Mouse (Mus musculus): ENCODE data around the gene Hist1h1d. TPM values are rescaled to one million over a fixed set of nuclear protein-coding genes. Genes with fewer than 3 reads are reported as not detected.

Gene Hist1h1d
- polyA plus RNA-seq, 1 experiment from 2014 or later = 0.51 TPM

DNA sequence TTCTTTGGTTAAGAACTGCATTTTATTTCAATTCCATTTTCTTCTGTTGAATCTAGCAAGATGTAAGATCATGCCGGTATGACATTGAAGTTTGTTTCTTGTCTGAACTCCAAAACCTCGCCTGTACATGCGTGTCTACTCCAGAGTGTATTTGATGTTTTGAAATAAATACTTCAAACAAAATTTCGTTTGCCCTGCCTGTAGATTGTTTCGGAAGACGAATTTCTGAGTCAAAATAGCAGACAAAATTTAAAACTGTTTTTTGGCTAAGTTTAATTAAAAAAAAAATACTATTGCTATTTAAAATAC, 34.8 kb upstream of the Hist1h1d start:
- Histone ChIP-seq H3K9ac (no peak overlapping the region), H3K4me1 (peaks cover 2% of the 10 kb centered on the region; the same call in 1 of the 2 replicates), H3K36me3 (no peaks in the 10 kb centered on the region), H3K27ac (0 out of 2 replicates have a peak overlapping the region, but pooled peaks have one; percentile 88), H3K4me2 (peak overlapping the region; percentile 77), H3K27me3 (no peaks in the 10 kb centered on the region), H3K9me3 (no peaks in the 10 kb centered on the region), H3K4me3 (peak overlapping the region; percentile 51)
- no peak for ATAC-seq (ENCODE audit: insufficient number of reproducible peaks, low FRiP score, low TSS enrichment, low read depth)
- under 1% methylated on average over 6 of the region's 6 CpGs for WGBS

- peak overlapping the region; percentile 51 for H3K4me3 ChIP-seq
- H3K4me2 ChIP-seq = peak overlapping the region; percentile 56
- no peak overlapping the region for H3K9ac ChIP-seq
- peaks cover 2% of the 10 kb centered on the region; the same call in 1 of the 2 replicates for H3K4me1 ChIP-seq
- WGBS = under 1% methylated on average over 6 of the region's 6 CpGs
- ATAC-seq (ENCODE audit: insufficient number of reproducible peaks, low FRiP score, low TSS enrichment, low read depth) = 0 out of 2 replicates have a peak, but pooled peaks have one; percentile 32
- H3K36me3 ChIP-seq = no peaks in the 10 kb centered on the region
- H3K27me3 ChIP-seq = no peaks in the 10 kb centered on the region
- H3K9me3 ChIP-seq = no peaks in the 10 kb centered on the region
- peak overlapping the region; percentile 78 for H3K27ac ChIP-seq
These were observed 34.2 kb upstream of the Hist1h1d start for GRCm38 (mm10) chr13:23518885-23519284.

- H3K9ac ChIP-seq = no peak overlapping the region
- no peaks in the 10 kb centered on the region for H3K36me3 ChIP-seq
- peak overlapping the region; percentile 56 for H3K4me2 ChIP-seq
- no peaks in the 10 kb centered on the region for H3K27me3 ChIP-seq
- under 1% methylated on average over 10 of the region's 10 CpGs for WGBS
- peak overlapping the region; percentile 51 for H3K4me3 ChIP-seq
- ATAC-seq (ENCODE audit: insufficient number of reproducible peaks, low FRiP score, low TSS enrichment, low read depth) = peak; percentile 25; the same call in 1 of the 2 replicates
- H3K27ac ChIP-seq = peak overlapping the region; percentile 78
- peaks cover 2% of the 10 kb centered on the region; the same call in 1 of the 2 replicates for H3K4me1 ChIP-seq
- no peaks in the 10 kb centered on the region for H3K9me3 ChIP-seq
These were observed 33.6 kb upstream of the Hist1h1d start for GRCm38 (mm10) chr13:23519416-23519815.

GRCm38 (mm10) chr13:23521703-23522102, 31.4 kb upstream of the Hist1h1d start:
- Histone ChIP-seq H3K4me2 (peak overlapping the region; percentile 12; the same call in 1 of the 2 replicates), H3K27ac (no peak overlapping the region), H3K9me3 (no peaks in the 10 kb centered on the region), H3K36me3 (no peaks in the 10 kb centered on the region), H3K4me1 (peaks cover 10% of the 10 kb centered on the region; the same call in 1 of the 2 replicates), H3K4me3 (peak overlapping the region; percentile 7), H3K27me3 (no peaks in the 10 kb centered on the region), H3K9ac (no peak overlapping the region)
- no peak for ATAC-seq (ENCODE audit: insufficient number of reproducible peaks, low FRiP score, low TSS enrichment, low read depth)
- WGBS = 1% methylated on average over 14 of the region's 14 CpGs

DNA sequence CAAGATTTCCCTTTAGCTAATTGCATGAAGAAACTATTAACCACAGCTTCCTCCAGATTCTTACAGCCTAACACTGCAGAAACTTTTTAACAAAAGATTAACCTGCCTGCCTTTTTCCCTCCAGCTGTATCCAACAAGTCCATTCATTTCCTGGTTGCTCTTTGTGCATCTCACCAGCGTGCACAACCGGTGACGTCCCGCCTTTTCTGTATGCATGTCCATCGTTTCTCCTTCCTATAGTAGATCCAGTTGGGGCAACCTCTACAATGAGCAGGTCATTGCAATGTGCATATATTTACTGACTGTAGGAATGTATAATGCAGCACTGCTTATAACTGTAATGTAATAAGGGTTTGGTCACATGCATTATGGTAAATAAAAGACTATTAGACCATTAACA, 29.1 kb upstream of the Hist1h1d start:
- H3K4me1 ChIP-seq = peaks cover 11% of the 10 kb centered on the region; the same call in 1 of the 2 replicates
- H3K4me3 ChIP-seq = no peak overlapping the region
- 65% methylated on average over 5 of the region's 5 CpGs for WGBS
- no peak overlapping the region for H3K9ac ChIP-seq
- no peak overlapping the region for H3K27ac ChIP-seq
- no peaks in the 10 kb centered on the region for H3K9me3 ChIP-seq
- H3K36me3 ChIP-seq = no peaks in the 10 kb centered on the region
- no peak for ATAC-seq (ENCODE audit: insufficient number of reproducible peaks, low FRiP score, low TSS enrichment, low read depth)
- no peak overlapping the region for H3K4me2 ChIP-seq
- H3K27me3 ChIP-seq = no peaks in the 10 kb centered on the region

GRCm38 (mm10) chr13:23524654-23525053, 28.4 kb upstream of the Hist1h1d start:
- Histone ChIP-seq H3K9ac (no peak overlapping the region), H3K4me1 (peaks cover 11% of the 10 kb centered on the region; the same call in 1 of the 2 replicates), H3K27me3 (no peaks in the 10 kb centered on the region), H3K4me3 (no peak overlapping the region), H3K9me3 (no peaks in the 10 kb centered on the region), H3K36me3 (no peaks in the 10 kb centered on the region), H3K27ac (no peak overlapping the region), H3K4me2 (no peak overlapping the region)
- 10% methylated on average over 5 of the region's 5 CpGs for WGBS
- no peak for ATAC-seq (ENCODE audit: insufficient number of reproducible peaks, low FRiP score, low TSS enrichment, low read depth)

- no peaks in the 10 kb centered on the region for H3K9me3 ChIP-seq
- peak overlapping the region; percentile 49 for H3K4me2 ChIP-seq
- H3K4me1 ChIP-seq = peaks cover 11% of the 10 kb centered on the region; the same call in 1 of the 2 replicates
- H3K27ac ChIP-seq = no peak overlapping the region
- WGBS = 2% methylated on average over 10 of the region's 10 CpGs
- H3K4me3 ChIP-seq = peak overlapping the region; percentile 50
- H3K36me3 ChIP-seq = no peaks in the 10 kb centered on the region
- no peak overlapping the region for H3K9ac ChIP-seq
- no peaks in the 10 kb centered on the region for H3K27me3 ChIP-seq
- no peak for ATAC-seq (ENCODE audit: insufficient number of reproducible peaks, low FRiP score, low TSS enrichment, low read depth)
These were observed 27.2 kb upstream of the Hist1h1d start for GRCm38 (mm10) chr13:23525901-23526300.

DNA sequence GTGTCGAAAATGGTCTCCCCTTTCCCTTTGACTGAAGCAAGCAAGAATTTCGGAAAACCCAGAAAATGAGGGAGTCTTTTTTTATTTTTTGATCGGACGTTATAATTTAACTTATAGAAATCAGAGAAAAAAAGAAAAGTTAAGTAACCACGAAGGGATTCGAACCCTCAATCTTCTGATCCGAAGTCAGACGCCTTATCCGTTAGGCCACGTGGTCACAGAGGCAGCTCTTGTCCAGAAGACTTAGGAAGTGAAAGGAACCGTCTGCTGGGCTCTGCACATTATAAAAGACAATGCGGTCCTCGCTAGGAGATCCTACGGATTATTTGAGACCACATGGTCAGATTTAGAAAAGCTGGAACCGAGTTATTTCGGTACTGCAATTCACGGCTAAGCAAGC, 26.8 kb upstream of the Hist1h1d start:
- Histone ChIP-seq H3K4me2 (peak overlapping the region; percentile 49), H3K9ac (no peak overlapping the region), H3K4me3 (peak overlapping the region; percentile 50), H3K27ac (peak overlapping the region; percentile 77), H3K4me1 (peaks cover 11% of the 10 kb centered on the region; the same call in 1 of the 2 replicates), H3K36me3 (no peaks in the 10 kb centered on the region), H3K27me3 (no peaks in the 10 kb centered on the region), H3K9me3 (no peaks in the 10 kb centered on the region)
- ATAC-seq (ENCODE audit: insufficient number of reproducible peaks, low FRiP score, low TSS enrichment, low read depth) = peak; percentile 48; the same call in 1 of the 2 replicates
- WGBS = under 1% methylated on average over 17 of the region's 17 CpGs

- WGBS = 61% methylated on average over 5 of the region's 5 CpGs
- Histone ChIP-seq H3K36me3 (no peaks in the 10 kb centered on the region), H3K9me3 (no peaks in the 10 kb centered on the region), H3K27ac (no peak overlapping the region), H3K9ac (no peak overlapping the region), H3K4me1 (peaks cover 24% of the 10 kb centered on the region), H3K4me2 (no peak overlapping the region), H3K27me3 (no peaks in the 10 kb centered on the region), H3K4me3 (no peak overlapping the region)
- no peak for ATAC-seq (ENCODE audit: insufficient number of reproducible peaks, low FRiP score, low TSS enrichment, low read depth)
These were observed 24.1 kb upstream of the Hist1h1d start for GRCm38 (mm10) chr13:23529005-23529404.

DNA sequence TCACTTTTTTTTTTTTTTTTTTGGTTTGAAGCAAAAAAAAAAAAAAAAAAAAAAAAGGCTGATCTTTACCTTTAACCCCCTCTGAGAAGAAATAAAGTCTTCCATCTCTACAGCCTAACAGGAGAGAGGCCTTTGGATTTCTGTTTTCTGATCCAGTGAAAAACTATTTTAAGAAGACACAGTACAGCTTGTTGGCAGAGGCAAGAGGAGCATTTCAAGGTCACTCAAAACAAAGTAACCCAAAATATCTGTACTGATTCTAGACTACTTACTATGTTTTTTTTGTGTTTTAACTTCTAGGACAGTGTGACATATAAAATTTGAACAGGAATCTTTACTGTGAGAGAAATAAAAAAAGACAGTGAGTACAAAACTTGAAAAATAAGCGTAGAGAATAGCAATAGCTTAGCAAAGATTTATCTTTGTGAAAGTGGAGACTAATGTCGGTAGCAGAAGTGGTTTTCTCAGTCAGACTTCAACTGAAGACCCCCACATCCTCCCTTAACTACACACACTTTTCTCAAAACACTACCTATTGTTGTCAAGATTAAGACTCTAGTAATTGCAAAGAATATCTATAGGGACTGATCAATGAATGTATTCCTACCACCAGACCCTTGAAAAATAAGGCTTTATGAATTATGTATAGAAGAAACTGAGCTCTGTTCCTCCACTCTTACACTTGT, 23.4 kb upstream of the Hist1h1d start:
- 25% methylated on average over 2 of the region's 2 CpGs for WGBS
- Histone ChIP-seq H3K9me3 (no peaks in the 10 kb centered on the region), H3K4me2 (peak overlapping the region; percentile 75), H3K4me1 (peaks cover 26% of the 10 kb centered on the region), H3K27ac (peak overlapping the region; percentile 94), H3K27me3 (no peaks in the 10 kb centered on the region), H3K36me3 (no peaks in the 10 kb centered on the region), H3K4me3 (peak overlapping the region; percentile 45), H3K9ac (0 out of 2 replicates have a peak overlapping the region, but pooled peaks have one; percentile 17)
- ATAC-seq (ENCODE audit: insufficient number of reproducible peaks, low FRiP score, low TSS enrichment, low read depth) = no peak

- under 1% methylated on average over 20 of the region's 20 CpGs for WGBS
- peak overlapping the region; percentile 75 for H3K4me2 ChIP-seq
- no peaks in the 10 kb centered on the region for H3K27me3 ChIP-seq
- peak overlapping the region; percentile 94 for H3K27ac ChIP-seq
- H3K9me3 ChIP-seq = no peaks in the 10 kb centered on the region
- peak overlapping the region; percentile 29; the same call in 1 of the 2 replicates for H3K9ac ChIP-seq
- peaks cover 26% of the 10 kb centered on the region for H3K4me1 ChIP-seq
- H3K4me3 ChIP-seq = peak overlapping the region; percentile 45
- no peaks in the 10 kb centered on the region for H3K36me3 ChIP-seq
- no peak for ATAC-seq (ENCODE audit: insufficient number of reproducible peaks, low FRiP score, low TSS enrichment, low read depth)
These were observed 22.7 kb upstream of the Hist1h1d start for GRCm38 (mm10) chr13:23530181-23530900.

All from limb, embryonic 15.5 days (tissue).